Mouse (Mus musculus): ENCODE results near the gene Nell1.

Gene Nell1

GRCm38 (mm10) chr7:50295508-50295907, 320.8 kb downstream of the Nell1 start:
- DNase-seq (ENCODE audit: low spot score) = no peak

GRCm38 (mm10) chr7:50338226-50338625, 363.6 kb downstream of the Nell1 start:
- DNase-seq (ENCODE audit: low spot score) = no peak

GRCm38 (mm10) chr7:50338757-50339156, 364.1 kb downstream of the Nell1 start:
- DNase-seq (ENCODE audit: low spot score) = no peak

- DNase-seq (ENCODE audit: low spot score) = no peak
These were observed 376.9 kb downstream of the Nell1 start for GRCm38 (mm10) chr7:50351564-50351963.

GRCm38 (mm10) chr7:50357213-50357612, 382.5 kb downstream of the Nell1 start:
- no peak for DNase-seq (ENCODE audit: low spot score)

GRCm38 (mm10) chr7:50362039-50362438, 387.4 kb downstream of the Nell1 start:
- DNase-seq (ENCODE audit: low spot score) = no peak

GRCm38 (mm10) chr7:50374876-50375275, 400.2 kb downstream of the Nell1 start:
- no peak for DNase-seq (ENCODE audit: low spot score)

- no peak for DNase-seq (ENCODE audit: low spot score)
These were observed 435.8 kb downstream of the Nell1 start for GRCm38 (mm10) chr7:50410421-50410820.

GRCm38 (mm10) chr7:50419976-50420375, 445.3 kb downstream of the Nell1 start:
- no peak for DNase-seq (ENCODE audit: low spot score)

GRCm38 (mm10) chr7:50422422-50423195, 447.9 kb downstream of the Nell1 start:
- no peak for DNase-seq (ENCODE audit: low spot score)

- no peak for DNase-seq (ENCODE audit: low spot score)
These were observed 455.1 kb downstream of the Nell1 start for GRCm38 (mm10) chr7:50429725-50430124.

GRCm38 (mm10) chr7:50441237-50441636, 466.6 kb downstream of the Nell1 start:
- no peak for DNase-seq (ENCODE audit: low spot score)

- DNase-seq (ENCODE audit: low spot score) = no peak
These were observed 472.7 kb downstream of the Nell1 start for GRCm38 (mm10) chr7:50447316-50447715.

- no peak for DNase-seq (ENCODE audit: low spot score)
These were observed 493.1 kb downstream of the Nell1 start for GRCm38 (mm10) chr7:50467742-50468141.

GRCm38 (mm10) chr7:50470555-50470954, 495.9 kb downstream of the Nell1 start:
- no peak for DNase-seq (ENCODE audit: low spot score)

GRCm38 (mm10) chr7:50482011-50482410, 507.3 kb downstream of the Nell1 start:
- no peak for DNase-seq (ENCODE audit: low spot score)

GRCm38 (mm10) chr7:50485304-50485703, 510.6 kb downstream of the Nell1 start:
- peak; percentile 12 for DNase-seq (ENCODE audit: low spot score)

GRCm38 (mm10) chr7:50486884-50487420, 512.3 kb downstream of the Nell1 start:
- no peak for DNase-seq (ENCODE audit: low spot score)

- no peak for DNase-seq (ENCODE audit: low spot score)
These were observed 526.9 kb downstream of the Nell1 start for GRCm38 (mm10) chr7:50501562-50501961.

- no peak for DNase-seq (ENCODE audit: low spot score)
These were observed 532.4 kb downstream of the Nell1 start for GRCm38 (mm10) chr7:50507047-50507446.

GRCm38 (mm10) chr7:50514830-50515229, 540.2 kb downstream of the Nell1 start:
- DNase-seq (ENCODE audit: low spot score) = no peak

GRCm38 (mm10) chr7:50516681-50517080, 542.0 kb downstream of the Nell1 start:
- DNase-seq (ENCODE audit: low spot score) = no peak

- DNase-seq (ENCODE audit: low spot score) = no peak
These were observed 568.7 kb downstream of the Nell1 start for GRCm38 (mm10) chr7:50543373-50543772.

GRCm38 (mm10) chr7:50549572-50549971, 574.9 kb downstream of the Nell1 start:
- no peak for DNase-seq (ENCODE audit: low spot score)

All from ovary, postnatal 36 days (tissue).